In the genomic region with DNA sequence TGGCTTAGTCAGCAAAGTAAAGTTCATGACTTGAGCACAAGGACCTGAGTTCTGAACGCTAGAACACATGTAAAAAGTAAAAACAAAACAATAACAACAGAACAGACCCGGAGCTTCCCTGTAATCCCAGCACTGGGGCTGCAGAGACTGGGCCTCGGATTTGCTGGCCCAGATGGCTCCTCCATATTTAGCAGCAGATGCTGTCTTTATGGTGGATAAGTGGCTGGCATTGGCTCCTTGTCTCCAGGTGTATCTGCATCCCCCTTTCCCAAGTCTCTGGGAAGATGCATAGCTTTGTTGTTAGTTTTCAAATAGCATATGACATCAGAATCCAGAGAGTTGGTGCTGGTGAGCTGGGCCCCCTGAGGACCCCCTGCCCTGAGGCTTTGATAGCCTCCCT, we compare ENCODE assay signal across 15 mouse cellular contexts.
"Had no signal": no experiment of that assay in that cellular context is flagged by ENCODE, and none has a peak within 500 bp of the region (broad histone marks: within the 10 kb centered on the region; RNA-seq: fewer than 3 reads in every experiment).

No protein-coding gene starts in this region.

- H3K27ac ChIP-seq: midbrain, embryonic 10.5 days; midbrain, embryonic 13.5 days; neural tube, embryonic 13.5 days; neural tube, embryonic 15.5 days; stomach, embryonic 15.5 days; stomach, postnatal 0 days had no signal

- H3K4me3 ChIP-seq: midbrain, embryonic 10.5 days; midbrain, embryonic 13.5 days; myocyte; neural tube, embryonic 13.5 days; neural tube, embryonic 15.5 days; stomach, embryonic 15.5 days had no signal

- H3K9ac ChIP-seq: lung, embryonic 14.5 days; midbrain, embryonic 13.5 days; neural tube, embryonic 13.5 days; neural tube, embryonic 15.5 days; stomach, embryonic 15.5 days had no signal

- H3K27me3 ChIP-seq: midbrain, embryonic 13.5 days; neural tube, embryonic 13.5 days; neural tube, embryonic 15.5 days; stomach, embryonic 15.5 days had no signal

- DNase-seq: lung, adult 18-20 months; lung, embryonic 14.5 days; lung, postnatal 10 days; lung, postnatal 4 days; thymus, adult 2 months; thymus, postnatal 25 days; thymus, postnatal 4 days had no signal

- H3K36me3 ChIP-seq: midbrain, embryonic 13.5 days; neural tube, embryonic 13.5 days; neural tube, embryonic 15.5 days; stomach, embryonic 15.5 days had no signal

- ATAC-seq: midbrain, embryonic 13.5 days; midbrain, embryonic 16.5 days had no signal

- H3K9me3 ChIP-seq: midbrain, embryonic 10.5 days; midbrain, embryonic 13.5 days; neural tube, embryonic 13.5 days; neural tube, embryonic 15.5 days; stomach, embryonic 15.5 days had no signal

- H3K4me2 ChIP-seq: lung, embryonic 14.5 days; midbrain, embryonic 13.5 days; neural tube, embryonic 13.5 days; neural tube, embryonic 15.5 days; stomach, embryonic 15.5 days had no signal
